Mouse (Mus musculus): ENCODE measurements around the gene Gas2l2.

The Gas2l2 gene

GRCm38 (mm10) chr11:83394802-83395439, 34.3 kb downstream of the Gas2l2 start:
- DNase-seq (ENCODE audit: low spot score in 2 of 2), result no peak

- no peak for DNase-seq (ENCODE audit: low spot score in 2 of 2)
Measured at GRCm38 (mm10) chr11:83393062-83393461, 36.2 kb downstream of the Gas2l2 start.

GRCm38 (mm10) chr11:83383532-83383887, 45.7 kb downstream of the Gas2l2 start:
- no peak for DNase-seq (ENCODE audit: low spot score in 2 of 2)

GRCm38 (mm10) chr11:83382876-83383531, 46.3 kb downstream of the Gas2l2 start:
- DNase-seq (ENCODE audit: low spot score in 2 of 2), result no peak

GRCm38 (mm10) chr11:83379745-83380341, 49.4 kb downstream of the Gas2l2 start:
- no peak for DNase-seq (ENCODE audit: low spot score in 2 of 2)
